In genomic region chr10:79928907-79929701, GRCm38 (mm10) we compare ENCODE assay signal across 9 mouse cellular contexts. TPM values are rescaled to one million over a fixed set of nuclear protein-coding genes. Genes with fewer than 3 reads are reported as not detected.
DNase-seq lines count a peak whose midpoint lies in the region; ATAC-seq and TF ChIP-seq lines count a peak whose summit lies in the region.
"Had no signal": no experiment of that assay in that cellular context is flagged by ENCODE, and none has a peak within 500 bp of the region (broad histone marks: within the 10 kb centered on the region; RNA-seq: fewer than 3 reads in every experiment).

No protein-coding gene starts in this region.

- H3K9me3 ChIP-seq in liver, embryonic 14.5 days (ENCODE audit: control insufficient read depth, low read length), result no peaks in the 10 kb centered on the region

- peak; percentile 47 for DNase-seq in embryo, embryonic 10.5 days (ENCODE audit: low spot score)
- DNase-seq in embryo, embryonic 9.5 days (ENCODE audit: extremely low spot score), result no peak
- no peak for DNase-seq in testis, postnatal 10 days (ENCODE audit: low spot score)
- no peak for DNase-seq in liver, embryonic 14.5 days (ENCODE audit: low read depth in 3 of 3, low spot score in 3 of 3)
- no peak for DNase-seq in Muller cell, postnatal 12 days (ENCODE audit: inconsistent ontology term)
- DNase-seq in layer of hippocampus, postnatal 36 days, result no peak
- no peak for DNase-seq in gastrocnemius, postnatal 10 days

- TF ChIP-seq EP300 in liver, embryonic 14.5 days (IDR thresholded peaks at IDR 0.05; ENCODE audit: low read depth), result no peak

- H3K27ac ChIP-seq in testis, adult 2 months (ENCODE audit: control insufficient read depth, insufficient read depth, low read depth, low read length), result no peak overlapping the region
- no peak overlapping the region for H3K27ac ChIP-seq in liver, embryonic 14.5 days
- H3K27ac ChIP-seq: left cerebral cortex, adult 2 months had no signal

- H3K27me3 ChIP-seq in testis, adult 2 months (ENCODE audit: control insufficient read depth, insufficient read depth, low read length), result no peaks in the 10 kb centered on the region
- H3K27me3 ChIP-seq in liver, embryonic 14.5 days (ENCODE audit: control insufficient read depth, insufficient read depth, low read length), result no peaks in the 10 kb centered on the region

- WGBS in liver, embryonic 14.5 days (ENCODE audit: insufficient replicate concordance), result 28% methylated on average over 9 of the region's 9 CpGs

- H3K4me1 ChIP-seq in testis, adult 2 months (ENCODE audit: control insufficient read depth, insufficient read depth, low read length), result peaks cover 43% of the 10 kb centered on the region
- peaks cover 9 to 12% of the 10 kb centered on the region in 2 experiments for H3K4me1 ChIP-seq in liver, embryonic 14.5 days (replicated peaks; ENCODE audit: control insufficient read depth in 2 of 2, insufficient read depth in 2 of 2, low read length in 1 of 2)

- no peak overlapping the region for H3K9ac ChIP-seq in liver, embryonic 14.5 days (replicated peaks)

- no peak for TF ChIP-seq POLR2A in testis, adult 2 months (IDR thresholded peaks at IDR 0.05; ENCODE audit: control insufficient read depth, low read depth, low read length)

- H3K36me3 ChIP-seq in testis, adult 2 months (ENCODE audit: control insufficient read depth, insufficient read depth, low read length), result no peaks in the 10 kb centered on the region
- no peaks in the 10 kb centered on the region; the same call in 1 of the 2 replicates for H3K36me3 ChIP-seq in liver, embryonic 14.5 days (replicated peaks; ENCODE audit: control insufficient read depth, insufficient read depth, low read depth)

- H3K4me2 ChIP-seq in liver, embryonic 14.5 days (ENCODE audit: low read depth), result peak overlapping the region; percentile 52

- TF ChIP-seq CTCF in testis, adult 2 months (IDR thresholded peaks at IDR 0.05; ENCODE audit: control insufficient read depth, insufficient read depth, insufficient replicate concordance, low read depth, low read length), result no peak
- TF ChIP-seq CTCF in liver, embryonic 14.5 days (IDR thresholded peaks at IDR 0.05; ENCODE audit: low read depth), result no peak

- no peak for ATAC-seq in liver, embryonic 14.5 days (ENCODE audit: insufficient read depth)

- peak overlapping the region; percentile 85 for H3K4me3 ChIP-seq in testis, adult 2 months (ENCODE audit: control insufficient read depth, low read depth, low read length)
- peak overlapping the region; percentile 19 to 33; a peak in 3 of 4 replicates for H3K4me3 ChIP-seq in liver, embryonic 14.5 days (ENCODE audit: insufficient read depth in 1 of 2, low read depth in 2 of 2, low read length in 2 of 2)

RNA-seq across cellular contexts. Expression of gene Arid3a, which starts 2.3 kb away (rescaled TPM):
- 59.5 and 65.0 TPM in 2 replicates for polyA plus RNA-seq in testis, adult 2 months (2012; rRNA removed)
- polyA plus RNA-seq in liver, embryonic 14.5 days (2012; rRNA removed), result 5.5 and 6.4 TPM in 2 replicates
- polyA plus RNA-seq in liver, embryonic 14.5 days (2014; fragmentation: Nextera tagmentation; extraction: Ambion mirVana), result 3.4 and 3.9 TPM in 2 replicates
- 1 to 10 TPM; 4.8 to 5.1 TPM for total RNA-seq in layer of hippocampus, postnatal 36 days (2021)
- total RNA-seq in gastrocnemius, postnatal 10 days (2021), result 1 to 10 TPM; 2.6 to 4.1 TPM

RNA-seq across cellular contexts. Expression of gene R3hdm4, which starts 8.1 kb away (rescaled TPM):
- polyA plus RNA-seq in testis, adult 2 months (2012; rRNA removed), result 15.0 and 15.2 TPM in 2 replicates
- 34.7 and 41.4 TPM in 2 replicates for polyA plus RNA-seq in liver, embryonic 14.5 days (2012; rRNA removed)
- polyA plus RNA-seq in liver, embryonic 14.5 days (2014; fragmentation: Nextera tagmentation; extraction: Ambion mirVana), result 38.5 and 46.0 TPM in 2 replicates
- total RNA-seq in layer of hippocampus, postnatal 36 days (2021), result 100 to 1,000 TPM; 397 to 399 TPM
- 100 to 1,000 TPM; 101 to 108 TPM for total RNA-seq in gastrocnemius, postnatal 10 days (2021)

RNA-seq across cellular contexts. Expression of gene Kiss1r, which starts 12.3 kb away (rescaled TPM):
- polyA plus RNA-seq in testis, adult 2 months (2012; rRNA removed), result 0.75 and 0.99 TPM in 2 replicates
- 0.17 and 0.30 TPM in 2 replicates for polyA plus RNA-seq in liver, embryonic 14.5 days (2012; rRNA removed)
- 0.11 TPM in 1 of 2 replicates, not detected in the other for polyA plus RNA-seq in liver, embryonic 14.5 days (2014; fragmentation: Nextera tagmentation; extraction: Ambion mirVana)
- total RNA-seq in layer of hippocampus, postnatal 36 days (2021), result 1 to 10 TPM; 6.4 to 6.8 TPM
- under 1 TPM; 0.23 to 0.59 TPM for total RNA-seq in gastrocnemius, postnatal 10 days (2021)

RNA-seq across cellular contexts. Expression of gene Gm26602, which starts 18.4 kb away (rescaled TPM):
- not detected in 2 replicates for polyA plus RNA-seq in testis, adult 2 months (2012; rRNA removed)
- not detected in 2 replicates for polyA plus RNA-seq in liver, embryonic 14.5 days (2012; rRNA removed)
- polyA plus RNA-seq in liver, embryonic 14.5 days (2014; fragmentation: Nextera tagmentation; extraction: Ambion mirVana), result not detected in 2 replicates
- total RNA-seq in layer of hippocampus, postnatal 36 days (2021), result not detected
- not detected for total RNA-seq in gastrocnemius, postnatal 10 days (2021)
- total RNA-seq: left cerebral cortex, adult 2 months had no signal

RNA-seq across cellular contexts. Expression of gene Med16, which starts 20.4 kb away (rescaled TPM):
- 163 and 181 TPM in 2 replicates for polyA plus RNA-seq in testis, adult 2 months (2012; rRNA removed)
- polyA plus RNA-seq in liver, embryonic 14.5 days (2012; rRNA removed), result 13.3 and 14.3 TPM in 2 replicates
- polyA plus RNA-seq in liver, embryonic 14.5 days (2014; fragmentation: Nextera tagmentation; extraction: Ambion mirVana), result 10.0 and 12.0 TPM in 2 replicates
- 10 to 100 TPM; 53.0 to 54.1 TPM for total RNA-seq in layer of hippocampus, postnatal 36 days (2021)
- total RNA-seq in gastrocnemius, postnatal 10 days (2021), result 10 to 100 TPM; 39.6 to 43.8 TPM

Comparison
In these comparisons a context has a peak if more than half of its experiments do, and no peak if none do; other contexts are left out.
1. RNA of gene Kiss1r, which starts 12.3 kb away (total RNA-seq): 6.4 to 6.8 TPM in layer of hippocampus, postnatal 36 days; 0.23 to 0.59 TPM in gastrocnemius, postnatal 10 days; every median in the first group is over 4 times any median in the second.